Mouse (Mus musculus) heart, embryonic 16.5 days (tissue): ENCODE results near the gene Nkain1. TPM values are rescaled to one million over a fixed set of nuclear protein-coding genes. Genes with fewer than 3 reads are reported as not detected.

Experiments
- ATAC-seq: fragments of 200-750 bp; cut with Nextera tagmentation; replicated peaks from 2 replicates; pipeline ENCODE4 v1.8.0; 2017; ENCODE audit warnings: moderate number of reproducible peaks; ENCODE audit not compliant: insufficient read depth, low FRiP score; ENCODE audit errors: extremely low read depth
- H3K27ac ChIP-seq: fragments of 300-500 bp; sonication (generic); 2 replicates; pipeline ENCODE4 v1.5.1; 2014; ENCODE audit warnings: mild to moderate bottlenecking, low read length, control low read depth, moderate library complexity
- H3K27me3 ChIP-seq: fragments of 300-500 bp; sonication (generic); 2 replicates; pipeline ENCODE4 v1.6.1; 2014; ENCODE audit warnings: low read length, mixed read lengths; ENCODE audit not compliant: control insufficient read depth, insufficient read depth
- H3K36me3 ChIP-seq: fragments of 300-500 bp; sonication (generic); 2 replicates; pipeline ENCODE4 v1.6.1; 2014; ENCODE audit not compliant: control insufficient read depth, insufficient read depth
- H3K4me1 ChIP-seq: fragments of 300-500 bp; sonication (generic); 2 replicates; pipeline ENCODE4 v1.6.1; 2014; ENCODE audit warnings: low read length, mixed read lengths; ENCODE audit not compliant: control insufficient read depth, insufficient read depth
- H3K4me2 ChIP-seq: fragments of 300-500 bp; sonication (generic); 2 replicates; pipeline ENCODE4 v1.6.1; 2014; ENCODE audit warnings: low read depth, mild to moderate bottlenecking, control low read depth, low read length
- H3K4me3 ChIP-seq: fragments of 300-500 bp; sonication (generic); 2 replicates; pipeline ENCODE4 v1.5.1; 2014; ENCODE audit warnings: mild to moderate bottlenecking, control low read depth, low read length
- H3K9ac ChIP-seq: fragments of 300-500 bp; sonication (generic); 2 replicates; pipeline ENCODE4 v1.6.1; 2014; ENCODE audit warnings: low read length, control low read depth
- H3K9me3 ChIP-seq: fragments of 300-500 bp; sonication (generic); replicated peaks from 2 replicates; pipeline ENCODE4 v1.6.1; 2016; ENCODE audit warnings: low read length; ENCODE audit not compliant: control insufficient read depth
- WGBS: fragments of 180-500 bp; shearing (Covaris S2); extraction: QIAGEN DNeasy Blood & Tissue Kit; methylation state at CpG from one replicate; pipeline ENCODE4 v1.1.7; 2014; 5-methylcytosine and 5-hydroxymethylcytosine counted together
- polyA plus RNA-seq: library from polyadenylated mRNA; unstranded; fragments of >200 nt; fragmentation: Nextera tagmentation; extraction: Ambion mirVana; gene quantifications from 2 replicates; pipeline ENCODE4 v1.2.1, GENCODE M21; 2015

Gene Nkain1
- 0.12 and 0.49 TPM in 2 replicates for polyA plus RNA-seq

- peak within 1 kb of the TSS; percentile 61 for H3K4me3 ChIP-seq
- peaks cover 5% of the 10 kb centered on the region; the same call in 1 of the 2 replicates for H3K27me3 ChIP-seq
- H3K4me2 ChIP-seq = peak within 1 kb of the TSS; percentile 87
- H3K27ac ChIP-seq = peak within 1 kb of the TSS; percentile 32; the same call in 1 of the 2 replicates
- H3K9me3 ChIP-seq = no peaks in the 10 kb centered on the region
- peak; percentile 75 for ATAC-seq
- WGBS = under 1% methylated on average over 23 of the region's 41 CpGs
- H3K9ac ChIP-seq = peak within 1 kb of the TSS; percentile 78
- H3K36me3 ChIP-seq = no peaks in the 10 kb centered on the region
- peaks cover 12% of the 10 kb centered on the region for H3K4me1 ChIP-seq
Observed at GRCm38 (mm10) chr4:130574048-130574413, at the start of gene Nkain1. Nkain1 (minus strand) TSS chr4:130574173.

- ATAC-seq = no peak
- no peaks in the 10 kb centered on the region for H3K36me3 ChIP-seq
- 44% methylated on average over 9 of the region's 9 CpGs for WGBS
- no peaks in the 10 kb centered on the region for H3K9me3 ChIP-seq
- peaks cover 2% of the 10 kb centered on the region; the same call in 1 of the 2 replicates for H3K27me3 ChIP-seq
- H3K4me1 ChIP-seq = peaks cover 8% of the 10 kb centered on the region
- H3K4me3 ChIP-seq = no peak overlapping the region
- no peak overlapping the region for H3K9ac ChIP-seq
- no peak overlapping the region for H3K4me2 ChIP-seq
- no peak overlapping the region for H3K27ac ChIP-seq
Observed at GRCm38 (mm10) chr4:130578734-130579274, 4.8 kb upstream of the Nkain1 start.

- no peak overlapping the region for H3K4me3 ChIP-seq
- no peak for ATAC-seq
- WGBS = 71% methylated on average over 6 of the region's 6 CpGs
- no peaks in the 10 kb centered on the region for H3K9me3 ChIP-seq
- H3K4me2 ChIP-seq = no peak overlapping the region
- H3K4me1 ChIP-seq = peaks cover 12% of the 10 kb centered on the region
- no peak overlapping the region for H3K9ac ChIP-seq
- H3K36me3 ChIP-seq = no peaks in the 10 kb centered on the region
- no peak overlapping the region for H3K27ac ChIP-seq
- peaks cover 5% of the 10 kb centered on the region; the same call in 1 of the 2 replicates for H3K27me3 ChIP-seq
Observed at GRCm38 (mm10) chr4:130577081-130577480, 3.1 kb upstream of the Nkain1 start.

- Histone ChIP-seq H3K27ac (no peak overlapping the region), H3K9ac (no peak overlapping the region), H3K36me3 (no peaks in the 10 kb centered on the region), H3K9me3 (no peaks in the 10 kb centered on the region), H3K27me3 (peaks cover 5% of the 10 kb centered on the region; the same call in 1 of the 2 replicates), H3K4me2 (no peak overlapping the region), H3K4me3 (no peak overlapping the region), H3K4me1 (peaks cover 12% of the 10 kb centered on the region)
- no peak for ATAC-seq
- WGBS = 48% methylated on average over 13 of the region's 13 CpGs
Observed at GRCm38 (mm10) chr4:130576247-130576931, 2.4 kb upstream of the Nkain1 start.

- 80% methylated on average over 3 of the region's 3 CpGs for WGBS
Observed at GRCm38 (mm10) chr4:130575533-130575932, 1.6 kb upstream of the Nkain1 start.

GRCm38 (mm10) chr4:130574861-130575460 is 988 bp upstream of the Nkain1 start:
- Histone ChIP-seq H3K9me3 (no peaks in the 10 kb centered on the region), H3K4me2 (no peak overlapping the region), H3K27me3 (peaks cover 5% of the 10 kb centered on the region; the same call in 1 of the 2 replicates), H3K27ac (peak overlapping the region; percentile 32; the same call in 1 of the 2 replicates), H3K4me3 (no peak overlapping the region), H3K9ac (no peak overlapping the region), H3K4me1 (peaks cover 12% of the 10 kb centered on the region), H3K36me3 (no peaks in the 10 kb centered on the region)
- WGBS = 67% methylated on average over 7 of the region's 7 CpGs
- no peak for ATAC-seq

More at GRCm38 (mm10) chr4:130575533-130575932, 1.6 kb upstream of the Nkain1 start:
- Histone ChIP-seq H3K9me3 (no peaks in the 10 kb centered on the region), H3K4me2 (no peak overlapping the region), H3K27ac (no peak overlapping the region), H3K4me1 (peaks cover 12% of the 10 kb centered on the region), H3K36me3 (no peaks in the 10 kb centered on the region), H3K4me3 (no peak overlapping the region), H3K27me3 (peaks cover 5% of the 10 kb centered on the region; the same call in 1 of the 2 replicates), H3K9ac (no peak overlapping the region)
- ATAC-seq = no peak

GRCm38 (mm10) chr4:130573351-130574047 is 474 bp downstream of the Nkain1 start:
- Histone ChIP-seq H3K4me2 (peak overlapping the region; percentile 87), H3K27me3 (peaks cover 5% of the 10 kb centered on the region; the same call in 1 of the 2 replicates), H3K9me3 (no peaks in the 10 kb centered on the region), H3K4me1 (peaks cover 12% of the 10 kb centered on the region), H3K36me3 (no peaks in the 10 kb centered on the region), H3K9ac (peak overlapping the region; percentile 78), H3K27ac (no peak overlapping the region), H3K4me3 (peak overlapping the region; percentile 61)
- 2% methylated on average over 58 of the region's 76 CpGs for WGBS
- peak; percentile 56 for ATAC-seq

GRCm38 (mm10) chr4:130573012-130573350 is 992 bp downstream of the Nkain1 start:
- Histone ChIP-seq H3K9me3 (no peaks in the 10 kb centered on the region), H3K4me2 (peak overlapping the region; percentile 87), H3K9ac (peak overlapping the region; percentile 78), H3K36me3 (no peaks in the 10 kb centered on the region), H3K27ac (no peak overlapping the region), H3K4me3 (peak overlapping the region; percentile 61), H3K27me3 (peaks cover 5% of the 10 kb centered on the region; the same call in 1 of the 2 replicates), H3K4me1 (peaks cover 12% of the 10 kb centered on the region)
- ATAC-seq = no peak
- WGBS = 2% methylated on average over 6 of the region's 6 CpGs
